Mouse (Mus musculus): ENCODE data around the gene Rab6a. TPM values are rescaled to one million over a fixed set of nuclear protein-coding genes. Genes with fewer than 3 reads are reported as not detected.
A peak's percentile ranks its signal among the peaks of the same experiment; 100 is the strongest.

Rab6a gene
- polyA plus RNA-seq, 1 experiment from 2014 or later: 115 TPM

DNA sequence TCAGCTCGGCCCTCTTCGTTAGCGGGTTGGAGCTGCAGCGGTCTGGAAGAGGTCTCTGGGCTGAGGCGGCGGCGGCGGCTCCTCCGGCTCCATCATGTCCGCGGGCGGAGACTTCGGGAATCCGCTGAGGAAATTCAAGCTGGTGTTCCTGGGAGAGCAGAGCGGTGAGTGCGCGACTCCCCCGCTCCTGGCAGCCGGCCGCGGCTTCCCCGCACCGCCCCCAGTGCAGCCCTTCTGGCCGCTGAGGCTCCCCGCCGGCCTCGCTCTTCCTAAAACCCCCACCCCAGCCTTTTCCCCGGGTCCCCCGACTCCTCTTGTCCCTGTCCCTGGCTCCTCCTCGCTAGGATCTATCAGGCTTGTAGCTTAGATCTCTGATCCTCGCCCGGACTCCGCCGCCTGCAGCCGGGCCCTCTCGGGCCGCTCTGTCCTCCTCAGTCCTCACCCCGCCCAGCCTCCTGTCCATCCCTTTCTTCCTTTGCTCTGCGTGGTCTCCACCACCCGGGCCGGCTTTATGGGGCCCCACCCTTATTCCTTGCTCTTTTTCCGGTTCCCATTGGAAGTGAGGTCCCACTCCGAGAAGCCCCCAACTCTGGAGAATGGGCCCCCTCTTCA is 1.0 kb downstream of the Rab6a start, which contains the start of gene Mrpl48:
TSS of gene Mrpl48 (minus strand) at position 172 of the 612 bp plus-strand sequence.
- peak within 1 kb of the TSS; percentile 100 for H3K9ac ChIP-seq (ENCODE audit: low read depth, low read length)

DNA sequence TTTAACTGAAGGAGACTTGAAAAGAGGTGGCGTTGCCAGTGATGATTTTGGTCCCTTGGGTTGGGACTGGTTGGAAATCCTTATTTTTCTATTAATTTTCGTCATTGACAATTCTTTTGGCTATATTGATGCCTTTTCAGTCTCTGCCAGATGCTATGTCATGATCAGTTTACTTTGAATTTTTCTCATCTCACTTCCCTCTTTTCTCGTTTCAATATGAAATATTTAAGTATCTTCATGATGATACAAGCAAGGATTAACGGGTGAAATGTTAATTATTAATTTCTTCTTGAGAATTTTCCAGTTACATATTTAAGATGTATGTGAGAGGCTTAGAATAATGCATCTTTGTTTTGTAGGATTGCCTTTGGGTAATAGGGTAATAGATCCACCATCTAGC is 1.7 kb downstream of the Rab6a start:
- H3K27ac ChIP-seq (ENCODE audit: low read depth, low read length): 0 out of 2 replicates have a peak overlapping the region, but pooled peaks have one; percentile 99
- no peaks in the 10 kb centered on the region for H3K36me3 ChIP-seq (ENCODE audit: control insufficient read depth, insufficient read depth, low read length)
- H3K4me3 ChIP-seq (ENCODE audit: low read depth, low read length): peak overlapping the region; percentile 100
- H3K27me3 ChIP-seq (ENCODE audit: control insufficient read depth, insufficient read depth, low read length): no peaks in the 10 kb centered on the region
- H3K9ac ChIP-seq (ENCODE audit: low read depth, low read length): peak overlapping the region; percentile 100
- 22% methylated on average over 4 of the region's 4 CpGs for WGBS (ENCODE audit: insufficient replicate concordance)
- no peaks in the 10 kb centered on the region for H3K9me3 ChIP-seq (replicated peaks; ENCODE audit: control insufficient read depth, low read length)
- no peak for ATAC-seq (replicated peaks; ENCODE audit: insufficient number of reproducible peaks, low FRiP score, low TSS enrichment)
- H3K4me2 ChIP-seq: peak overlapping the region; percentile 84
- H3K4me1 ChIP-seq (ENCODE audit: control insufficient read depth, insufficient read depth, low read length): no peaks in the 10 kb centered on the region

More for the DNA sequence above, 1.0 kb downstream of the Rab6a start, which contains the start of gene Mrpl48:
- Histone ChIP-seq H3K4me2 (peak within 1 kb of the TSS; percentile 84), H3K27ac (ENCODE audit: low read depth, low read length) (peak within 1 kb of the TSS; percentile 99), H3K9me3 (replicated peaks; ENCODE audit: control insufficient read depth, low read length) (no peaks in the 10 kb centered on the region), H3K4me3 (ENCODE audit: low read depth, low read length) (peak within 1 kb of the TSS; percentile 100), H3K27me3 (ENCODE audit: control insufficient read depth, insufficient read depth, low read length) (no peaks in the 10 kb centered on the region), H3K4me1 (ENCODE audit: control insufficient read depth, insufficient read depth, low read length) (no peaks in the 10 kb centered on the region), H3K36me3 (ENCODE audit: control insufficient read depth, insufficient read depth, low read length) (no peaks in the 10 kb centered on the region)
- peak; percentile 36; the same call in 1 of the 2 replicates for ATAC-seq (replicated peaks; ENCODE audit: insufficient number of reproducible peaks, low FRiP score, low TSS enrichment)
- under 1% methylated on average over 43 of the region's 43 CpGs for WGBS (ENCODE audit: insufficient replicate concordance)

DNA sequence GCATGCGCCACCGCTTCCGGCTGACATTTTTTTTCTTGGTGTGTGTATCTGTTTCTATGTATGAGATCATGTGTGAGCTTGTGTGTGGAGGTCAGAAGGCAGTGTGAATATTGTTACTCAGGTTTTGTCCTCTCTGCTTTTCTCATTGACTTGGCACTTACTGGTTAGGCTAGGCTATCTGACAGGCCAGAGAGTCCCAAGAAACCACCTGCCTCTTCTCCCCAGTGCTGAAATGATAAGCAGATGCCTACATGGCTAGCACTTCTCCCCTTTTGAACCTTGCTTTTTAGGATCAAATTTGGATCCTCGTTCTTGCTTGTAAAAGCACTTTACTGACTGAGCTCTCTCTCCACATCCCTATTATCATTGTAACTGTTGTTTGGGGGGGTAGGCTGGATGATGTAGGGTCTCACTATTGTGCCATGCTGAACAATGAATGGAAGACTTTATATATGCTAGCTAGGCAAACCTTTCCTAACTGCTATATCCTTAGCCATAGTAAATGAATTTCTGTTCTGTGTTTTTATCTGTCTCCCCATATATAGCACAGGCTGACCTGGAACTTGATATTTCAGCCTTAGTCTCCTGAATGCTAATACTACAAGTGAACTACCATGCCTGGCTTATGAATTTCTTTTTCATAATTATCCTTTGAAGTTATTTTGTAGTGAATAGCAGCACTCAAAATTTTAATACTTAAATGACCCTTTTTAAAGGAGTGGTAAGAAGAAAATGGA is 9.1 kb downstream of the Rab6a start:
- H3K4me1 ChIP-seq (ENCODE audit: control insufficient read depth, insufficient read depth, low read length): peaks cover 4% of the 10 kb centered on the region; the same call in 1 of the 2 replicates
- no peaks in the 10 kb centered on the region for H3K27me3 ChIP-seq (ENCODE audit: control insufficient read depth, insufficient read depth, low read length)
- H3K9me3 ChIP-seq (replicated peaks; ENCODE audit: control insufficient read depth, low read length): no peaks in the 10 kb centered on the region
- H3K27ac ChIP-seq (ENCODE audit: low read depth, low read length): no peak overlapping the region
- no peak for ATAC-seq (replicated peaks; ENCODE audit: insufficient number of reproducible peaks, low FRiP score, low TSS enrichment)
- no peak overlapping the region for H3K4me2 ChIP-seq
- H3K9ac ChIP-seq (ENCODE audit: low read depth, low read length): no peak overlapping the region
- no peak overlapping the region for H3K4me3 ChIP-seq (ENCODE audit: low read depth, low read length)
- WGBS (ENCODE audit: insufficient replicate concordance): 86% methylated on average over 4 of the region's 4 CpGs
- H3K36me3 ChIP-seq (ENCODE audit: control insufficient read depth, insufficient read depth, low read length): no peaks in the 10 kb centered on the region

DNA sequence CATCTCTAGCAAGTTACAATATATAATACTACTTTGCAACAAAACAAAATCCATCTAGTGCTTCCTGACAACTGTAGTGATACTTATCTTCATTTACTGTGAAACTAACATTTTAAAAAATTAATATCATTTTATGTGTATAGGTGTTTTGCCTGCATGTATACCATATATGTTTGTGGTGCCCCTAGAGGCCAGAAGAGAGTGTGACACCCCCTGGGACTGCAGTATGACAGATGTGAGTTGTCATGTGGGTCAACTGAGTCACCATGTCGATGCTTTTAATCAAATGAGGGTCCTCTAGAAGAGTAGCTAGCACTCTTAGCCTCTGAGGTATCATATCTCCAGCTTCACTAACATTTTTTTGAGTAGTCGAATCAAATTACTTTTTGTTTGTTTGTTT is 15.1 kb downstream of the Rab6a start:
- no peak overlapping the region for H3K27ac ChIP-seq (ENCODE audit: low read depth, low read length)
- no peaks in the 10 kb centered on the region for H3K9me3 ChIP-seq (replicated peaks; ENCODE audit: control insufficient read depth, low read length)
- H3K4me2 ChIP-seq: no peak overlapping the region
- WGBS (ENCODE audit: insufficient replicate concordance): 78% methylated on average over 2 of the region's 2 CpGs
- H3K4me1 ChIP-seq (ENCODE audit: control insufficient read depth, insufficient read depth, low read length): no peaks in the 10 kb centered on the region
- no peak for ATAC-seq (replicated peaks; ENCODE audit: insufficient number of reproducible peaks, low FRiP score, low TSS enrichment)
- no peak overlapping the region for H3K4me3 ChIP-seq (ENCODE audit: low read depth, low read length)
- H3K36me3 ChIP-seq (ENCODE audit: control insufficient read depth, insufficient read depth, low read length): no peaks in the 10 kb centered on the region
- H3K9ac ChIP-seq (ENCODE audit: low read depth, low read length): no peak overlapping the region
- no peaks in the 10 kb centered on the region for H3K27me3 ChIP-seq (ENCODE audit: control insufficient read depth, insufficient read depth, low read length)

DNA sequence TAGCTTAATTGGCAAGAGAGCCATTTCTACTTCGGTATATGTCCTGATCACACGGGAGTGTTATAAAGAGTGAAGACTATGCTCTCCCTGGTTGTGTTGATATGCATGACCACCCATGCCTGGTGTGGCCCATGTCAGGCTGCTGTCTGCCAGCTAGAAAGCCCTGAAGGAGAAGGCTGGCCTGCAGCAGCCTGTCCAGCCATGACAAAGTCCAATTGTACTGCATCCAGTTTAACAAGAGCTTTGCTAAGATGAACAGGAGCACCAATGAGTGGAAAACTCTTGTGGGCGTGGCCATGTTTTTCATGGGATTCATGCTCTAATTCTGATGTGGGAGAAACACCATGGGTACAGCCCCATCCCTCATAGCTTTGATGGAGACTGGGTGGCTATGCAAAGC is 17.3 kb downstream of the Rab6a start:
- Histone ChIP-seq H3K4me2 (no peak overlapping the region), H3K27me3 (ENCODE audit: control insufficient read depth, insufficient read depth, low read length) (no peaks in the 10 kb centered on the region), H3K9me3 (replicated peaks; ENCODE audit: control insufficient read depth, low read length) (no peaks in the 10 kb centered on the region), H3K4me3 (ENCODE audit: low read depth, low read length) (no peak overlapping the region), H3K9ac (ENCODE audit: low read depth, low read length) (no peak overlapping the region), H3K36me3 (ENCODE audit: control insufficient read depth, insufficient read depth, low read length) (no peaks in the 10 kb centered on the region; the same call in 1 of the 2 replicates), H3K4me1 (ENCODE audit: control insufficient read depth, insufficient read depth, low read length) (no peaks in the 10 kb centered on the region), H3K27ac (ENCODE audit: low read depth, low read length) (no peak overlapping the region)
- WGBS (ENCODE audit: insufficient replicate concordance): 83% methylated on average over 3 of the region's 3 CpGs
- ATAC-seq (replicated peaks; ENCODE audit: insufficient number of reproducible peaks, low FRiP score, low TSS enrichment): no peak

DNA sequence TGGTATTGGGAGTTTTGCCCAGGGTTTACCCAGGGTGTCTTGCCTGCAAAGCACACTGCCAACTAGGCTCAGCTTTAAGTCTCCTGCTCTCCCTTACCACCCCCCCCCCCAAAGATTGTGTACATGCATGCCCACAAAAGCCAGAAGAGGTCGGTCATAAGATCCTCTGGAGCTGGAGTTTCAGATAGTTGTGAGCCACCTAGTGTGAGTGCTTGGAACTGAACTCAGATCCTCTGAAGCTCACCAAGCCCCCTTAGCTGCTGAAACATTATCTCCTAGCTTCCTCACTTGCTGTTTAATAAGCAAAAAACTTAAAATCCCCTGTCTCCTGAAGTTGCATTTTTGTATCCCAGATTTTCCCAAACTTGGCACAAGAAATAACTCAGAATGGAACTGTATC is 30.4 kb downstream of the Rab6a start:
- no peak overlapping the region for H3K27ac ChIP-seq (ENCODE audit: low read depth, low read length)
- 0 out of 2 replicates have a peak, but pooled peaks cover 2% of the 10 kb centered on the region for H3K36me3 ChIP-seq (ENCODE audit: control insufficient read depth, insufficient read depth, low read length)
- H3K9ac ChIP-seq (ENCODE audit: low read depth, low read length): no peak overlapping the region
- WGBS (ENCODE audit: insufficient replicate concordance): 4% methylated on average over 1 of the region's 1 CpGs
- H3K4me3 ChIP-seq (ENCODE audit: low read depth, low read length): no peak overlapping the region
- no peak overlapping the region for H3K4me2 ChIP-seq
- H3K9me3 ChIP-seq (replicated peaks; ENCODE audit: control insufficient read depth, low read length): no peaks in the 10 kb centered on the region
- H3K27me3 ChIP-seq (ENCODE audit: control insufficient read depth, insufficient read depth, low read length): no peaks in the 10 kb centered on the region
- no peak for ATAC-seq (replicated peaks; ENCODE audit: insufficient number of reproducible peaks, low FRiP score, low TSS enrichment)
- H3K4me1 ChIP-seq (ENCODE audit: control insufficient read depth, insufficient read depth, low read length): no peaks in the 10 kb centered on the region

DNA sequence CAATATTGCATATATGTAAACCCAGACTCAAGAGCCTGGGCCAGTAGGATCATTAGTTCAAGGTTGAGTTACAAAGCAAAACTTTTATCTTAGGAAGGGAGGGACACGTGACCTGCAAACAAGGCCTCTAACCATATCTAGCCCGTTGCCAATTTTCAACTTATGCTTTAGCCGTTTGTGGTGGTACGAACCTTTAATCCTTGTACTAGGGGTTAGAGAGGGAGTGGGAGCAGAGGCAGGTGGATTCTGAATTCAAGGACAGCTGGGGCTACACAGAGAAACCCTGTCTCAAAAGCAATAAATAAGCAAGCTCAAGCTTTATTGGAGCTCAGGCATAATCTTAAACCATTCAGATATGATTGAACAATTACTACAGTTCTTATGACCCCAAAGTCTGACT is 35.2 kb downstream of the Rab6a start:
- no peak overlapping the region for H3K4me3 ChIP-seq (ENCODE audit: low read depth, low read length)
- no peaks in the 10 kb centered on the region for H3K9me3 ChIP-seq (replicated peaks; ENCODE audit: control insufficient read depth, low read length)
- no peaks in the 10 kb centered on the region for H3K27me3 ChIP-seq (ENCODE audit: control insufficient read depth, insufficient read depth, low read length)
- no peak for ATAC-seq (replicated peaks; ENCODE audit: insufficient number of reproducible peaks, low FRiP score, low TSS enrichment)
- H3K4me1 ChIP-seq (ENCODE audit: control insufficient read depth, insufficient read depth, low read length): no peaks in the 10 kb centered on the region
- 87% methylated on average over 4 of the region's 4 CpGs for WGBS (ENCODE audit: insufficient replicate concordance)
- H3K4me2 ChIP-seq: no peak overlapping the region
- H3K27ac ChIP-seq (ENCODE audit: low read depth, low read length): no peak overlapping the region
- no peak overlapping the region for H3K9ac ChIP-seq (ENCODE audit: low read depth, low read length)
- peaks cover 2% of the 10 kb centered on the region; the same call in 1 of the 2 replicates for H3K36me3 ChIP-seq (ENCODE audit: control insufficient read depth, insufficient read depth, low read length)

DNA sequence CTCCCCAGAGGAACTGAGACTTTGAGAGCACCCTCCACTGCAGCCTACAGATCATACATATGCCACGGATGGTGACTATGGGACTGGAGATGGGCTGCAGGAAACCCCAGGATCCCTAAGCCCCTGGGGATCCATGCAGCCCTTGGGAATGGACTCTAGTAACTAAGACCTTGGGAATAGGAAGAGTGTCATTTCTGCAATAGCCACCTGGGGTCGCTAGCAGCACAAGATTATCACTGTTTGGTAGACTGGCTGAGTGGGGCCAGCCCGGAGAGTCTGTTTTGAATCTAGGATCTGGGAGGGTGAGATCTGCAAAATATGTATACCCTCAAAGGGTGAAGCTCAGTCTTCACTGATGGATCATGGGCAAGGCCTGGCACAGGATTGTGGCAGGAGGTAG is 37.9 kb downstream of the Rab6a start:
- Histone ChIP-seq H3K4me3 (ENCODE audit: low read depth, low read length) (no peak overlapping the region), H3K27ac (ENCODE audit: low read depth, low read length) (no peak overlapping the region), H3K4me2 (no peak overlapping the region), H3K27me3 (ENCODE audit: control insufficient read depth, insufficient read depth, low read length) (no peaks in the 10 kb centered on the region), H3K9me3 (replicated peaks; ENCODE audit: control insufficient read depth, low read length) (no peaks in the 10 kb centered on the region), H3K9ac (ENCODE audit: low read depth, low read length) (no peak overlapping the region), H3K36me3 (ENCODE audit: control insufficient read depth, insufficient read depth, low read length) (no peaks in the 10 kb centered on the region; the same call in 1 of the 2 replicates), H3K4me1 (ENCODE audit: control insufficient read depth, insufficient read depth, low read length) (no peaks in the 10 kb centered on the region)
- 38% methylated on average over 3 of the region's 3 CpGs for WGBS (ENCODE audit: insufficient replicate concordance)
- ATAC-seq (replicated peaks; ENCODE audit: insufficient number of reproducible peaks, low FRiP score, low TSS enrichment): no peak; the same call in 1 of the 2 replicates

All from heart, embryonic 11.5 days (tissue).